14 mouse cellular contexts compared by ENCODE assay signal in genomic region chr4:35221903-35222302, GRCm38 (mm10). TPM values are rescaled to one million over a fixed set of nuclear protein-coding genes. Genes with fewer than 3 reads are reported as not detected.
DNase-seq lines count a peak whose midpoint lies in the region; TF ChIP-seq lines count a peak whose summit lies in the region.
"Had no signal": no experiment of that assay in that cellular context is flagged by ENCODE, and none has a peak within 500 bp of the region (broad histone marks: within the 10 kb centered on the region; RNA-seq: fewer than 3 reads in every experiment).

No protein-coding gene starts in this region.

- DNase-seq in kidney, postnatal 4 days: peak; percentile 7 to 14
- DNase-seq in kidney, adult 9 months: no peak
- no peak for DNase-seq in CH12.LX (ENCODE audit: extremely low read depth)
- DNase-seq in adipocyte (ENCODE audit: low spot score): peak; percentile 17
- peak; percentile 26 for DNase-seq in lung, postnatal 36 days
- no peak for DNase-seq in cerebellum, postnatal 4 days (ENCODE audit: low spot score in 2 of 2)
- no peak for DNase-seq in cerebellum, adult 11 months
- DNase-seq in gastrocnemius, adult 18-20 months (ENCODE audit: low spot score): no peak
- DNase-seq: cerebellum, adult 18-20 months; heart, postnatal 4 days; kidney, postnatal 25 days; thymus, postnatal 36 days had no signal

- H3K27ac ChIP-seq in CH12.LX (ENCODE audit: insufficient read depth, low read depth): peak overlapping the region; percentile 46
- H3K27ac ChIP-seq: liver, embryonic 15.5 days; midbrain, embryonic 12.5 days had no signal

- in situ Hi-C loops in CH12.LX (cut with MboI; ENCODE audit: low pct_ligation_motif_present, low pct_unique_long_range_greater_than_20kb, low sequenced_read_pairs): no loop called here

- no peak for TF ChIP-seq POLR2A in CH12.LX (IDR thresholded peaks at IDR 0.05; ENCODE audit: low read depth, low read length)

- no peaks in the 10 kb centered on the region for H3K27me3 ChIP-seq in CH12.LX (replicated peaks)
- H3K27me3 ChIP-seq: liver, embryonic 15.5 days; midbrain, embryonic 12.5 days had no signal

- H3K4me3 ChIP-seq in CH12.LX (replicated peaks in 1 of 3; ENCODE audit: low read depth in 2 of 3, low read length in 2 of 3, poor library complexity in 1 of 3): peak overlapping the region in 2 of 3 experiments; percentile 13 to 20
- H3K4me3 ChIP-seq: liver, embryonic 15.5 days; midbrain, embryonic 12.5 days had no signal

- no peaks in the 10 kb centered on the region for H3K9me3 ChIP-seq in CH12.LX (replicated peaks; ENCODE audit: low read length)
- H3K9me3 ChIP-seq: liver, embryonic 15.5 days; midbrain, embryonic 12.5 days had no signal

- no peak for TF ChIP-seq RAD21 in CH12.LX (IDR thresholded peaks at IDR 0.05; ENCODE audit: low read depth, low read length)

- dilution Hi-C loops in CH12.LX (cut with MboI; ENCODE audit: extremely low pct_ligation_motif_present, extremely low pct_unique_long_range_greater_than_20kb, low sequenced_read_pairs): no loop called here

- peak; percentile 55; the same call in 1 of the 2 replicates for TF ChIP-seq EP300 in CH12.LX (IDR thresholded peaks at IDR 0.05; ENCODE audit: low read length)

- peak overlapping the region; percentile 32 for H3K9ac ChIP-seq in CH12.LX (ENCODE audit: insufficient read depth, low read depth)
- H3K9ac ChIP-seq: liver, embryonic 15.5 days; midbrain, embryonic 12.5 days had no signal

- H3K79me2 ChIP-seq in CH12.LX (replicated peaks; ENCODE audit: control insufficient read depth, extremely low read depth, insufficient read depth, poor library complexity, severe bottlenecking): peaks cover 60% of the 10 kb centered on the region

- peak in 1 of 2 experiments; percentile 15; a peak in 1 of 4 replicates for TF ChIP-seq CTCF in CH12.LX (conservative IDR thresholded peaks at IDR 0.05 in 1 of 2, IDR thresholded peaks at IDR 0.05 in 1 of 2; ENCODE audit: low read depth in 2 of 2, low read length in 2 of 2)

- peak overlapping the region; percentile 70 for H3K4me2 ChIP-seq in CH12.LX (ENCODE audit: insufficient read depth, low read depth, poor library complexity, severe bottlenecking)
- H3K4me2 ChIP-seq: liver, embryonic 15.5 days; midbrain, embryonic 12.5 days had no signal

- peaks cover 8 to 55% of the 10 kb centered on the region in 2 experiments; a peak in 3 of 4 replicates for H3K4me1 ChIP-seq in CH12.LX (ENCODE audit: control insufficient read depth in 1 of 2, insufficient read depth in 2 of 2)

- peaks cover 21 to 26% of the 10 kb centered on the region in 2 experiments for H3K36me3 ChIP-seq in CH12.LX (replicated peaks in 1 of 2; ENCODE audit: control insufficient read depth in 1 of 2, insufficient read depth in 1 of 2, low read length in 1 of 2)

TF ChIP-seq in CH12.LX, 34 proteins besides CTCF, POLR2A, EP300 and RAD21:
- TF ChIP-seq RCOR1 (conservative IDR thresholded peaks at IDR 0.05; ENCODE audit: low read depth, low read length) (0 out of 2 replicates have a peak, but pooled peaks have one; percentile 21), HCFC1 (IDR thresholded peaks at IDR 0.05; ENCODE audit: low read depth, low read length) (0 out of 2 replicates have a peak, but pooled peaks have one; percentile 16), MAFK (IDR thresholded peaks at IDR 0.05; ENCODE audit: insufficient replicate concordance, low read length) (no peak), SIN3A (IDR thresholded peaks at IDR 0.05; ENCODE audit: low read length) (peak; percentile 38; the same call in 1 of the 2 replicates), ETS1 (conservative IDR thresholded peaks at IDR 0.05; ENCODE audit: low read depth, low read length) (no peak), ZNF384 (IDR thresholded peaks at IDR 0.05; ENCODE audit: low read depth, low read length) (peak; percentile 87), MYC (IDR thresholded peaks at IDR 0.05; ENCODE audit: low read depth, low read length) (0 out of 2 replicates have a peak, but pooled peaks have one; percentile 49), MXI1 (IDR thresholded peaks at IDR 0.05; ENCODE audit: low read depth, low read length) (peak; percentile 72), IRF4 (IDR thresholded peaks at IDR 0.05; ENCODE audit: low read depth, low read length) (peak; percentile 47; the same call in 1 of the 2 replicates)

RNA-seq across cellular contexts. Expression of gene C9orf72, which starts 4.1 kb away (rescaled TPM):
- total RNA-seq in CH12.LX (2012; rRNA removed) (24.2 and 49.7 TPM in 2 replicates), CH12.LX (2014; rRNA removed) (46.5 and 58.2 TPM in 2 replicates)
- 13.8 and 15.4 TPM in 2 replicates for polyA plus RNA-seq in CH12.LX (2012; ENCODE audit: insufficient read length, low read depth)
- total RNA-seq in gastrocnemius, adult 18-20 months (2021): 10 to 100 TPM; 12.5 TPM

Comparison
In these comparisons a context has a peak if more than half of its experiments do, and no peak if none do; other contexts are left out.
1. DNase-seq: peak in kidney, postnatal 4 days (2 of 2), adipocyte (single experiment) and lung, postnatal 36 days (single experiment); none in kidney, adult 9 months (single experiment), CH12.LX (single experiment), cerebellum, postnatal 4 days (0 of 2), cerebellum, adult 11 months (single experiment) and gastrocnemius, adult 18-20 months (single experiment).